Mouse (Mus musculus) neural tube, embryonic 14.5 days (tissue): ENCODE results near the gene Chchd4. TPM values are rescaled to one million over a fixed set of nuclear protein-coding genes. Genes with fewer than 3 reads are reported as not detected.

Source experiments
- ATAC-seq: fragments of 200-750 bp; cut with Nextera tagmentation; 2 replicates; pipeline ENCODE4 v1.8.0; 2017; ENCODE audit warnings: low read depth, mild to moderate bottlenecking, moderate TSS enrichment, moderate library complexity
- H3K27ac ChIP-seq: fragments of 300-500 bp; sonication (generic); 2 replicates; pipeline ENCODE4 v1.5.1; 2014; ENCODE audit warnings: low read depth, mild to moderate bottlenecking, control low read depth, low read length, moderate library complexity, mixed read lengths
- H3K27me3 ChIP-seq: fragments of 300-500 bp; sonication (generic); 2 replicates; pipeline ENCODE4 v1.6.1; 2014; ENCODE audit warnings: low read length; ENCODE audit not compliant: control insufficient read depth, insufficient read depth
- H3K36me3 ChIP-seq: fragments of 300-500 bp; sonication (generic); 2 replicates; pipeline ENCODE4 v1.6.1; 2014; ENCODE audit warnings: low read length, mixed read lengths; ENCODE audit not compliant: control insufficient read depth, insufficient read depth
- H3K4me1 ChIP-seq: fragments of 300-500 bp; sonication (generic); 2 replicates; pipeline ENCODE4 v1.6.1; 2014; ENCODE audit warnings: low read length; ENCODE audit not compliant: control insufficient read depth, insufficient read depth
- H3K4me2 ChIP-seq: fragments of 300-500 bp; sonication (generic); 2 replicates; pipeline ENCODE4 v1.6.1; 2014; ENCODE audit warnings: mild to moderate bottlenecking, low read depth, low read length, control low read depth
- H3K4me3 ChIP-seq: fragments of 300-500 bp; sonication (generic); 2 replicates; pipeline ENCODE4 v1.5.1; 2014; ENCODE audit warnings: low read depth, low read length, control low read depth, mixed read lengths
- H3K9ac ChIP-seq: fragments of 300-500 bp; sonication (generic); replicated peaks from 2 replicates; pipeline ENCODE4 v1.6.1; 2014; ENCODE audit warnings: low read depth, mild to moderate bottlenecking, control low read depth, low read length, mixed read lengths
- H3K9me3 ChIP-seq: fragments of 300-500 bp; sonication (generic); 2 replicates; pipeline ENCODE4 v1.6.1; 2016; ENCODE audit warnings: low read length; ENCODE audit not compliant: control insufficient read depth
- WGBS: fragments of 180-500 bp; shearing (Covaris S2); extraction: QIAGEN DNeasy Blood & Tissue Kit; methylation state at CpG from one replicate; pipeline ENCODE4 v1.1.7; 2014; 5-methylcytosine and 5-hydroxymethylcytosine counted together
- polyA plus RNA-seq: library from polyadenylated mRNA; unstranded; fragments of >200 nt; fragmentation: Nextera tagmentation; extraction: Ambion mirVana; gene quantifications from 2 replicates; pipeline ENCODE4 v1.2.1, GENCODE M21; 2014

Gene Chchd4
- polyA plus RNA-seq, 1 experiment from 2014 or later: 45.1 TPM

GRCm38 (mm10) chr6:91459471-91459870 lies 13.9 kb downstream of the Chchd4 start:
- 92% methylated on average over 1 of the region's 1 CpGs for WGBS
- H3K4me3 ChIP-seq: no peak overlapping the region
- no peaks in the 10 kb centered on the region for H3K4me1 ChIP-seq
- ATAC-seq: no peak
- H3K36me3 ChIP-seq: peaks cover 13% of the 10 kb centered on the region
- no peak overlapping the region for H3K27ac ChIP-seq
- no peak overlapping the region for H3K9ac ChIP-seq
- H3K4me2 ChIP-seq: no peak overlapping the region
- H3K9me3 ChIP-seq: no peaks in the 10 kb centered on the region
- H3K27me3 ChIP-seq: no peaks in the 10 kb centered on the region

DNA sequence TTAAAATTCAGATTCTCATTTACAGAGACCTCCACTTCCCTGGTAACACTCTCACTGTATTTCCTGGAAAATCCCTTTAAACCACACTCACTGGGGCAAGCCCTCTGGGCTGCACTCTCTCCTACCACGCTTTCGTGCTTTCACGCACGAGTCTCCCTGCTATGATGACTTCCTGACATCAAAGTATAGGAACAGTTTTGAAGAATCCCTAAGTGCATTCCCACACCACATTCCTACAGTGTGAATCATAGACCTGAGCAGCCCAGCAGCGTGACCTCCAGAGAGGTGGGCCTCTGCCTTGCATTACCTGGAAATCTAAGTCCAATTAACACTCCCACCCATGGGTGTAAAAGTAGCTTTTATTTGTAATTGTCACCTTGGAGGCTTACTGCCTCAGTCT lies 18.8 kb downstream of the Chchd4 start:
- 64% methylated on average over 5 of the region's 5 CpGs for WGBS
- no peaks in the 10 kb centered on the region for H3K36me3 ChIP-seq

GRCm38 (mm10) chr6:91452056-91452455 lies 21.3 kb downstream of the Chchd4 start:
- ATAC-seq: no peak
- Histone ChIP-seq H3K9me3 (no peaks in the 10 kb centered on the region), H3K36me3 (no peaks in the 10 kb centered on the region), H3K4me2 (no peak overlapping the region), H3K27ac (no peak overlapping the region), H3K9ac (no peak overlapping the region), H3K4me3 (no peak overlapping the region), H3K27me3 (no peaks in the 10 kb centered on the region), H3K4me1 (no peaks in the 10 kb centered on the region)
- WGBS: 81% methylated on average over 1 of the region's 1 CpGs

More for the DNA sequence above, 18.8 kb downstream of the Chchd4 start:
- no peak for ATAC-seq
- Histone ChIP-seq H3K4me3 (no peak overlapping the region), H3K4me2 (no peak overlapping the region), H3K9ac (no peak overlapping the region), H3K9me3 (no peaks in the 10 kb centered on the region), H3K27me3 (no peaks in the 10 kb centered on the region), H3K4me1 (no peaks in the 10 kb centered on the region), H3K27ac (no peak overlapping the region)

DNA sequence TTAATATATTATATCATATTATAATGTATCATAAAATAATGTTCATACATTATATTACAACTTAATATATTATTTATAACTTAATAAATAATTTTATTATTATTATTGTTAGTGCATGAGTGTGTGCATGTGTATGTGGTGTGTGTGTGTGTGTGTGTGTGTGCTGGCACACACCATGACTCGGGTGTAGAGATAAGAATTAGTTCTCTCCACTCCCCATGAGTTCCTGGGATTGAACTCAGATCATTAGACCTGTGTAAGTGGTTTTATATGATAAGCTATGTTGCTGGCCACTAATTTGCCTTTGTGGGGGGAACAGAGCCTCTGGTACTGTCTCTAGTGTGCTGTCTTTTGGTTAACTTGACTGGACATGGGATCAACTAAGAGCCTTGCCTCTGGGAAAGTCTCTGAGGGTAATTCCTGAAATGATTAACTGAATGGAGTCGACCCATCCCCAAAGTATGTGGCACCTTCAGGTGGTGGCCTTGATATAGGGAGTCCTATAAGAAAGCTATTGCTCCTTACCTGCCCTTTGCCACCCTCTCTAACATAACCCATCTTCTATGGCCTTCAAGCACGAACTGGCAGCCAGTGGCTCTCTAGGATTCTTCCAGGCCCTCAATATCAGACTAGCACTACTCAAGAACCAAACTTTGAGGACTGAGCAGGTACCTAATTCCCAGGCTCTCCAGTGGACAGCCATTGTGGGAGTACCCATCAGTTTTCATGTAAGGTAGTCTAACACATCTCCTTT lies 23.7 kb downstream of the Chchd4 start:
- no peak overlapping the region for H3K4me2 ChIP-seq
- no peaks in the 10 kb centered on the region for H3K27me3 ChIP-seq
- 72% methylated on average over 3 of the region's 3 CpGs for WGBS
- H3K4me3 ChIP-seq: no peak overlapping the region
- no peak overlapping the region for H3K27ac ChIP-seq
- H3K9ac ChIP-seq: no peak overlapping the region
- no peaks in the 10 kb centered on the region for H3K4me1 ChIP-seq
- H3K36me3 ChIP-seq: no peaks in the 10 kb centered on the region
- H3K9me3 ChIP-seq: no peaks in the 10 kb centered on the region
- ATAC-seq: no peak

DNA sequence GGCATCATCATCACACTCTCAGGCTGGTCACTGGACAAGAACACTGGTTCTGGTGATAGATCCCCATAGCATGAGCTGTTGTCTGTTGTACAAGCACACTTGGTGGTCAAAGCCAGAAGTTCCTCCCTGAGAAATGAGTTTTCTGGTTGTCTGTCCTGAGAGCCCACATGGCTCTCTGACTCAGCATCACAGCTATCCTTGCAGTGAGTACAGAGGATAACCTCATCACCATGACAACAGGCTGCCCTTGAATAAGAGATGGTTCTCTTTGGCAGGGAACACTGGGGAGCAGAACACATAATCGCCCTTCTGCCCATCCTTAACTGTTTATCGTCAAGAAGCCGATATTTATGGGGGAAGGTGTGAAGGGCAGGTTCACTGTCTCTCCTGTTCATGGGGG lies 28.0 kb downstream of the Chchd4 start:
- Histone ChIP-seq H3K9me3 (no peaks in the 10 kb centered on the region), H3K4me2 (no peak overlapping the region), H3K27ac (no peak overlapping the region), H3K4me3 (no peak overlapping the region), H3K36me3 (no peaks in the 10 kb centered on the region), H3K4me1 (peaks cover 5% of the 10 kb centered on the region; the same call in 1 of the 2 replicates), H3K27me3 (no peaks in the 10 kb centered on the region), H3K9ac (no peak overlapping the region)
- WGBS: 78% methylated on average over 3 of the region's 3 CpGs
- no peak for ATAC-seq

GRCm38 (mm10) chr6:91441145-91441662 lies 32.1 kb downstream of the Chchd4 start:
- Histone ChIP-seq H3K4me1 (peaks cover 7% of the 10 kb centered on the region; the same call in 1 of the 2 replicates), H3K4me3 (peak overlapping the region; percentile 57), H3K27me3 (no peaks in the 10 kb centered on the region), H3K9ac (peak overlapping the region; percentile 77), H3K36me3 (no peaks in the 10 kb centered on the region), H3K27ac (peak overlapping the region; percentile 85), H3K9me3 (no peaks in the 10 kb centered on the region), H3K4me2 (peak overlapping the region; percentile 98)
- ATAC-seq: peak; percentile 60
- WGBS: 3% methylated on average over 19 of the region's 19 CpGs

DNA sequence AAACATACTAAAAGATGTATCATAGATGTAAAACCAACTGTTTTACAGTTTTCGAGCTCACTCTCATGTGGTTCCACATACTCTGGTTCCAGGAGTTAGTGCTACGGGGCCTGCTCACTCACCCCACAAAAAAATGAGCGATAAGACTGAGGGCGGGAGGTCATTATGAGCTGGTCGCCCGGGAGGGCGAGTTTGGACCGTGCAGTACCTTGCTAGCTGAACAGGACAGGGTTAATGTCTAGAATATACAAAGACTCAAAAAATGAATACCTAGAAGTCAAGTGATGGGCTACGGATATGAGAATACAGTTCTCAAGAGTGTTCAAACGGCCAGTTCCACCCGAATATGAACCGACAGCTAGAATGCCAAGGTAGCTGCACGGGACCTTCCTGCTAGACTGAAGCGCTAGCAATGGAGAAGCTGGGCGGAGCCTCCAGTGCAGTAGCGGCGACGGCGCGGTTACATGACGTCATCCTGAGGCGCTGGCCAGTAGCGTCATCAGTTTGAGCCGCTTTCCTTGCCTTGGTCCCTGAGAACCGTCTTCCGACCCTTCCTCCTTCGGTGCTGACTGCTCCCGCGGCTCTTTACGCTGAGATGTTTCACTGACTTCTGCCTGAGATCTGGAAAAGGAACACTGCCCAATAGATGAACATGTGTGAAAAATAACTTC lies 32.7 kb downstream of the Chchd4 start:
- WGBS: 2% methylated on average over 30 of the region's 30 CpGs

DNA sequence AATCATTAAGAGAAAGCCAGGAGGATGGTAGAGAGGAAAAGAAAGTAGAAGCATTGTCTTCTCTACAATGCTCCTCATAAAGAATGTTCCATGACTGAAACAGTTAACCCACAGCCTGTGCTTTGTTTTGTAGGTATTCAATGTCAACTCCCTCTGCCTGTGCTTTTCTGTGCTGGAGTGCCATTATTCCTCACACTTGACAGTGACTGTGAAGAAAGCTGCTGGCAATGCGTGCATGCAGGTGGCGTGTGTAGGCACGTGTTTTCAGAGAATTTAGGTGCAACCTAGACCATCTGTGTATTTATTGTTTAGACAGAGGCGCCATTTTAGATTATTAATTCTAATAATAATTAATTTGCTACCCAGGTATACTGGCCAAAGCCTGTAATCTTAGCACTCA lies 49.2 kb downstream of the Chchd4 start:
- H3K9me3 ChIP-seq: no peaks in the 10 kb centered on the region
- no peak overlapping the region for H3K27ac ChIP-seq
- H3K36me3 ChIP-seq: no peaks in the 10 kb centered on the region
- no peak overlapping the region for H3K9ac ChIP-seq
- ATAC-seq: no peak
- 35% methylated on average over 4 of the region's 4 CpGs for WGBS
- H3K27me3 ChIP-seq: no peaks in the 10 kb centered on the region
- no peaks in the 10 kb centered on the region for H3K4me1 ChIP-seq
- H3K4me3 ChIP-seq: no peak overlapping the region
- no peak overlapping the region for H3K4me2 ChIP-seq

More for the DNA sequence above, 32.7 kb downstream of the Chchd4 start:
- peaks cover 7% of the 10 kb centered on the region; the same call in 1 of the 2 replicates for H3K4me1 ChIP-seq
- no peaks in the 10 kb centered on the region for H3K36me3 ChIP-seq
- ATAC-seq: peak; percentile 96
- H3K27ac ChIP-seq: peak overlapping the region; percentile 85
- H3K4me3 ChIP-seq: peak overlapping the region; percentile 57
- H3K27me3 ChIP-seq: no peaks in the 10 kb centered on the region
- peak overlapping the region; percentile 98 for H3K4me2 ChIP-seq
- no peaks in the 10 kb centered on the region for H3K9me3 ChIP-seq
- H3K9ac ChIP-seq: peak overlapping the region; percentile 77

DNA sequence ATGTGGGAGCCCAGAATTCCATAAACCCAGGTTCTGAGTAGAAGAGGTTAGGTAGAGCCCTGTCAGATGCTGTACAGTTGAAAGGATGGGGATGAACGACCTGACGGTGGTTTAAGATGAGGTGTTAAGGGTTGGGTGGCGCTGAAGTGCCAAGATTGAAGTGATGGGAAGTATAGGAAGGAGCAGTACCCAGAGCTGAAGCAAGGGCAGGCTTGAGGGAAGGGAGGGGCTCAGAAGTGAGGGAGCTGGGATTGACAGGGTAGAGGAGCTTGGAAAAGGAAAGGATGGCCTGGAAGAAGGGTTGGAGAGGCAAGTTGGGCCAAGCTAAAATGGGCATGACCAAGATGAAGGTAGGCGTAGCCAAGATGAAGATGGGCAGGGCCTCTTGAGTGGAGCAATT lies 51.7 kb downstream of the Chchd4 start:
- Histone ChIP-seq H3K9me3 (no peaks in the 10 kb centered on the region), H3K27me3 (no peaks in the 10 kb centered on the region), H3K9ac (no peak overlapping the region), H3K27ac (no peak overlapping the region), H3K4me2 (no peak overlapping the region), H3K36me3 (no peaks in the 10 kb centered on the region), H3K4me3 (no peak overlapping the region), H3K4me1 (no peaks in the 10 kb centered on the region)
- no peak for ATAC-seq
- WGBS: 74% methylated on average over 4 of the region's 4 CpGs
